Mouse (Mus musculus): Measurements from ENCODE around the gene Cox20. TPM values are rescaled to one million over a fixed set of nuclear protein-coding genes. Genes with fewer than 3 reads are reported as not detected.
"Not testable (repeated sequence)": the region's sequence is repeated elsewhere in the genome, so short reads cannot be mapped to it uniquely, and the experiment has no call there.

Cox20 gene
- total RNA-seq, 1 experiment from 2014 or later = 206 TPM

DNA sequence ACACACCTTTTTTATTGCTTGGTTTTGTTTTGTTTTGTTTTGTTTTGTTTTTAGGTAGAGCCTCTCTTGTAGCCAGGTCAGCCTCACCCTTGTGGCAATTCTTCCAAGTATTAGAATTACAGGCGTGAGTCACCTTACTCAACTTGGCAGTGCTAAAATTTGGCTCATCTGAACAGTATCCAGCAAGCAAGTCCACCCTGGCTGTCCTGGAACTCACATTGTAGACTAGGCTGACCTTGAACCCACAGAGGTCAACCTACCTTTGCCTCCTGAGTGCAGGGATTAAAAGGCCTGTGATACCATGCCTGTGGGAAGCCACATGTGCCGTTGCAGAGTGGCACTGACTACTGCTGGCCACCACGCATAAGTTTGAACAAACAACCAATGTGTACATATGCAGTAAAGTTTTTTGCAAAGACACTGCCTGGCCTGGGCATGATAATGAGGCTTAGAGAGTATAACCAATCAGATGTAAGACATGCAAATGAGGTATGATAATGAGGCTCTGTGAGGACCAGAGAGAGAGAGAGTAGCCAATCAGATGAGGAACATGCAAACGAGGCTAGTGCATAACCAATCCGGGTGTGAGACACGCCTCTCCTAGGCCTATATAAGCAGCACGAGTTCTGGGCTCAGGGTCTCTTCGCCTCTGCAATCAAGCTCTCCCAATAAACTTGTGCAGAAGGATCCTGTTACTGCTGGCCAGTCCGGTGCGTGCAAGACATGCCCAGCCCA is 25.3 kb downstream of the Cox20 start:
- ATAC-seq (replicated peaks; ENCODE audit: low read depth, poor library complexity, severe bottlenecking) = not testable (repeated sequence)

DNA sequence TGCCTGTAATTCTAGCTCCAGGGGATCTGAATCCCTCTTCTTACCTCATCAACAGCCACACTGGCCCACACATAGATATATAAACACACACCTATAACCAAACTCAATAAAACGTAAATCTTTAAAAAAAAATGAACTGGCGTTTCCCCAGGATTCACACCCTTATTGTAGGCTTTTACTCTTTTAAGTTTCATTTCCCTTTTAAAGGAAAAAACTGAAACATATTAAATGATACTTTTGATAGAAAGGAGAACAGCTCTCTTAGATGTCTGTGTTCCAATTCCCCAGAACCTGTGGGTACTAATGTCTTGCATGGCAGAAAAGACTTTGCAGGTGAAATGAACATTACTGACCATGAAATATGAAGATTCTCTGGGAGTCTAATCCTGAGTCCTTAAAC is 31.9 kb downstream of the Cox20 start:
- ATAC-seq (replicated peaks; ENCODE audit: low read depth, poor library complexity, severe bottlenecking) = peak; percentile 46; the same call in 1 of the 2 replicates

DNA sequence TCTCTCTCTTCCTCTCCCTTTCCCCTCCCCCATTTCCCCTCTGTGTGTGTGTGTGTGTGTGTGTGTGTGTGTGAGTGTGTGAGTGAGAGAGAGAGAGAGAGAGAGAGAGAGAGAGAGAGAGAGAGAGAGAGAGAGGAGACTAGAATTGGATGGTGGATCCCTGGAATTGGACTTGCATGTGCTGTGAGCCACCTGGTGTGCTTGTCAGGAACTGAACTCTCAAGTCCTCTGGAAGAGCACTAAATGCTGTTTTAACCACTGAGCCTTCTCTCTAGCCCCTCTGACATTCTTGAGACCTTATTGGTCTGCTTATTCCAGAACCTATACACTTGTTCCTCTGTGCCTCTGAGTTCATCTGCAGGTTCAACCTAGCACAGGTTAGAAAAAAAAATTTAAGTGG is 32.7 kb downstream of the Cox20 start:
- ATAC-seq (replicated peaks; ENCODE audit: low read depth, poor library complexity, severe bottlenecking) = 0 out of 2 replicates have a peak, but pooled peaks have one; percentile 39

GRCm38 (mm10) chr1:178354576-178354975 is 35.6 kb downstream of the Cox20 start:
- ATAC-seq (replicated peaks; ENCODE audit: low read depth, poor library complexity, severe bottlenecking) = no peak

GRCm38 (mm10) chr1:178357776-178358710 is 39.1 kb downstream of the Cox20 start:
- no peak for ATAC-seq (replicated peaks; ENCODE audit: low read depth, poor library complexity, severe bottlenecking)

DNA sequence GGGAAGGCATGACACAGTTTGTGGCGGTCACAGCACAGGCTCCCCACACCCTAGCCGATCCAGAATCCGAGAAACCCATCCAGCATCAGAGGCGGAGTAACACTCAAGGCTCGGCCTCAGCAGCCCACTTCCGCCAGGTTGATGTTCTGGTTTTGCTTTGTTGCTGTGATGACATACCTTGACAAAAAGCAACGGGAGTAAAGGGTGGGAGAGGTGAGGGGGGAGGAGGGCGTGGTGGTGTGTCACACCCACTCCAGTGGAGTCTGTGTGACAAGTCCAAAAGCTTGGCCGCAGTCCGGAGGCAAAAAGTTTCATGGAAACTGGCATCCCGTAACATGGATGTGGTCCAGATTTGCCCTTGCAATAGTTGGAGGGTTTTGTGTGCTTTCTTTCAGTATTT is 41.3 kb downstream of the Cox20 start:
- no peak for ATAC-seq (replicated peaks; ENCODE audit: low read depth, poor library complexity, severe bottlenecking)

DNA sequence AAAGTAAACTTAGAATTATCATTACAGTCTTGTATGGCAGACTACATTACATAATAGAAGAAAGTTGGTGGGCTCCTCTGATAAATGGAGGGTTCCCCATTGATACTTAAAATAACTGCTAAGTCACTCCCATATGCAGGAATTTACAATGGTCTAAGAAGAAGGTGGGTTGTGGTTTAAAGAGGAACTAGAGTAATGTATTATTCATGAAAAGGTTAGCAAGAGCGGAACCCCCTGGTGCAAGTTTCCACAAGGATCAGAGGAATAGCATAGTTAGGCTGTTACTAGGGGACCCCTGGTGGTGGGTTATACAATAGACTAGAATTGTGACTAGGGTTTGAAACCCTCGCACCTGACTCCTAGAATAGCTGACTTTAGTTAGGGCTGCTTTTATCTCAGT is 41.8 kb downstream of the Cox20 start:
- peak; percentile 71 for ATAC-seq (replicated peaks; ENCODE audit: low read depth, poor library complexity, severe bottlenecking)

DNA sequence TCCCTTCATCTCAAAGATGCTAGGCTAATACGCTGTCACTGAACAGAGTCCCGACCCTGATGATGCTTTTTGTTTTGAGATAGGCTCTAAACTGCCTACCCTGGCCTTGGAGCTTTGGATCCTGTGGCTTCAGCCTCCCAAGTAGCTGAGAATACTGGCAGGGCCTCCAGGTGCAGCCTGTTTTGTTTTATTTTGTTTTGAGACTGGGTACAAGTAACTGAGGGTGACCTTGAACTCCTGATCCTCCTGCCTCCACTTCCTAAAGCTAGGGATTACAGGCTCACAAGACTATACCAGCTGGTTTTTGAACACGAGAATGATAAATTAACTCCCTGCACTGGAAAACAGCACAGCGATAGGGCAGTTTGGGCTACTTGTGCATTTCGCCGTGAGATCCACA is 46.2 kb downstream of the Cox20 start:
- ATAC-seq (replicated peaks; ENCODE audit: low read depth, poor library complexity, severe bottlenecking) = no peak

DNA sequence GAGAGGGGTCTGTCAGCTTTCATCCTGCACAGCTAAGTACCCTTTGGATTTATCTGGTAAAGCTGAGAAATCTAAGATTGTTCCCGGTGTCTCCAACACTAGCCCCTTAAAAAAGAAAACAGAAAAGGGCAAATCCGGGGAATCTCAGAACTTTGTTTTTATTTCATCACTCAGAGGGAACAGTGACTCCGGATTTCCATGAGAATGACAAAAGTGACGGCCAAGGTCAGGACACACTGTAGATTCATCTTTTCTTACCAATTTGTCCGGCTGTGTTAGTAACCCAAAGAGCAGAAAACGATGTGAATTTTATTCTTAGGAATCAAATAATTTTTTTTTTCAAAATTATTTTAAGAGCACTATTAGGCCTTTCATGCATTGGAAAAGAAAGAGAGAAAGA is 49.2 kb downstream of the Cox20 start:
- no peak for ATAC-seq (replicated peaks; ENCODE audit: low read depth, poor library complexity, severe bottlenecking)

DNA sequence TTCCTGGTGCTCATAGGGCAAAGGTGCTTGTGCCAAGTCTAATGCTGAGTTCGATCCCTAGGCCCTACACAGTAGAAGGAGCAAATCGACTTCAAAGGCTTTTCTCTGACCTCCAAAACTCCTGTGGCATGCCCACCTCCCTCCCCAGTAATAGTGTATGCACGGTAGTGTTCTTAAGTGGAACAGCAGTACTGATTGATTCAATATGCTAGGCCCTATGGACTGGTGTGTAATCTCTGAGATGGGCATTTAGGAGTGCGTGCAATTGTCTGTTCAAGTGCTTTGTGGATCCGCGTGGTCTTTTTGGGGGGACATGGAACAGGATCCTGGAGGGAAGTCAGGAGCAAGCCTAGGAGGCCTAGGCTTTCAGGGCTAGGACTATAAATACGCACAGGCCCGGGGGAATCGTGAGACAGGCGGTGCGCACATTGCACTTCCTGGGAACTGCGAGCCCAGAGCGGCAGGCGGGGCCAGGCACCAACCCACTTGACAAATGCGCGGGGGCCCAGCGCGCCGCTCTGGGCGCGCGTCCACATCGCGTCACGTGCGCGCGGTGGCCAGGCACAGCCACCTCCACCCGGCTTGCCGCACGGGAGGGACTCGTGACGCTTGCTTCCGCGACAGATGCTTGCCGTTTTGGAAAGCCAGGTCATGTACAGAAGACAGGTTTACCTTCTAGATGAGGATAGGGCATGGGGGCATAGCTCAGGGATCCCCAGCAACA is 49.8 kb downstream of the Cox20 start:
- ATAC-seq (replicated peaks; ENCODE audit: low read depth, poor library complexity, severe bottlenecking) = peak; percentile 91

DNA sequence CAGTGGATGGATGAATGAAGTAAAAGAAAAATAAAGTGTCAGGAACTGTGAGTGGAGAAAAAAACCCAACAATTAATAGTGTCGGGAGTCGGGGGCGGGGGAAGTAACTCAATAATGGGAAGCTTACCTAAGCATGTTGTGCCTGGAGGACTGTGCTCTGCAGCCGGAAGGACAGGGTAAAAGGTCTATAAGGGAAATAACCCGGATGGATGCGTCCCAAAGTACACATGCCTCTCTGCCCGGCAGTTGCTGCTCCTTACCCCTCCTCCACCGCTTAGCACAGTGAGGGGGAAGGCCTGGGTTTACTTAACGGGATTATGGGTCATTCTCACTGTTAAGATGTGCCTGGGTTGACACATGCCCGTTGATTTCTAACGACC is 50.3 kb downstream of the Cox20 start:
- peak; percentile 70 for ATAC-seq (replicated peaks; ENCODE audit: low read depth, poor library complexity, severe bottlenecking)

Other genes starting within 250 kb of the Cox20 start
- 13.9 and 15.0 TPM in 2 replicates for gene Desi2, start 131.7 kb upstream of the Cox20 start, total RNA-seq (2017)
- gene Hnrnpu, start 18.7 kb downstream of the Cox20 start, total RNA-seq (2017) = 730 and 786 TPM in 2 replicates
- 3.0 and 3.2 TPM in 2 replicates for gene Efcab2, start 87.0 kb downstream of the Cox20 start, total RNA-seq (2017)
- 0.69 and 1.3 TPM in 2 replicates for gene Kif26b, start 210.0 kb downstream of the Cox20 start, total RNA-seq (2017)